Mouse (Mus musculus) forebrain, embryonic 14.5 days (tissue): ENCODE measurements around the gene Krt13. TPM values are rescaled to one million over a fixed set of nuclear protein-coding genes. Genes with fewer than 3 reads are reported as not detected.
A peak's percentile ranks its signal among the peaks of the same experiment; 100 is the strongest.

Source experiments
- ATAC-seq: fragments of 200-750 bp; cut with Nextera tagmentation; 2 replicates; pipeline ENCODE4 v1.8.0; 2017; ENCODE audit warnings: mild to moderate bottlenecking, moderate library complexity
- DNase-seq: peaks from one replicate; pipeline ENCODE4 v3.0.0-alpha.2; 2015; ENCODE audit warnings: low spot score
- H3K27ac ChIP-seq: fragments of 300-500 bp; sonication (generic); 2 replicates; pipeline ENCODE4 v1.5.1; 2014; ENCODE audit warnings: low read depth, mild to moderate bottlenecking, control low read depth, low read length, moderate library complexity
- H3K27me3 ChIP-seq: fragments of 300-500 bp; sonication (generic); replicated peaks from 2 replicates; pipeline ENCODE4 v1.6.1; 2014; ENCODE audit warnings: low read length, control low read depth, mixed read lengths; ENCODE audit not compliant: control insufficient read depth, insufficient read depth
- H3K36me3 ChIP-seq: fragments of 300-500 bp; sonication (generic); 2 replicates; pipeline ENCODE4 v1.6.1; 2014; ENCODE audit warnings: low read length, control low read depth; ENCODE audit not compliant: control insufficient read depth, insufficient read depth
- H3K4me1 ChIP-seq: fragments of 300-500 bp; sonication (generic); 2 replicates; pipeline ENCODE4 v1.6.1; 2014; ENCODE audit warnings: antibody characterized with exemption, low read length, control low read depth; ENCODE audit not compliant: control insufficient read depth, insufficient read depth
- H3K4me2 ChIP-seq: fragments of 300-500 bp; sonication (generic); 2 replicates; pipeline ENCODE4 v1.6.1; 2014; ENCODE audit warnings: mild to moderate bottlenecking, control low read depth, low read length
- H3K4me3 ChIP-seq: fragments of 300-500 bp; sonication (generic); 2 replicates; pipeline ENCODE4 v1.5.1; 2014; ENCODE audit warnings: low read depth, low read length, control low read depth
- H3K9ac ChIP-seq: fragments of 300-500 bp; sonication (generic); 2 replicates; pipeline ENCODE4 v1.6.1; 2014; ENCODE audit warnings: mild to moderate bottlenecking, low read length, control low read depth, moderate library complexity
- H3K9me3 ChIP-seq: fragments of 300-500 bp; sonication (generic); replicated peaks from 2 replicates; pipeline ENCODE4 v1.6.1; 2016; ENCODE audit warnings: low read length, control low read depth, mixed read lengths; ENCODE audit not compliant: control insufficient read depth
- WGBS: fragments of 180-500 bp; shearing (Covaris S2); extraction: QIAGEN DNeasy Blood & Tissue Kit; methylation state at CpG from one replicate; pipeline ENCODE4 v1.1.7; 2014; 5-methylcytosine and 5-hydroxymethylcytosine counted together
- polyA plus RNA-seq: library from polyadenylated mRNA; unstranded; fragments of >200 nt; fragmentation: Nextera tagmentation; extraction: Ambion mirVana; gene quantifications from 2 replicates; pipeline ENCODE4 v1.2.1, GENCODE M21; 2014

The Krt13 gene
- polyA plus RNA-seq = not detected in 2 replicates

- Histone ChIP-seq H3K4me2 (no peak within 1 kb of the TSS), H3K4me1 (no peaks in the 10 kb centered on the region), H3K4me3 (no peak within 1 kb of the TSS), H3K27me3 (no peaks in the 10 kb centered on the region), H3K27ac (no peak within 1 kb of the TSS), H3K9me3 (no peaks in the 10 kb centered on the region), H3K36me3 (no peaks in the 10 kb centered on the region), H3K9ac (no peak within 1 kb of the TSS)
- 81% methylated on average over 3 of the region's 3 CpGs for WGBS
- DNase-seq (no peak), ATAC-seq (no peak)
Observed at GRCm38 (mm10) chr11:100121466-100121865, at the start of gene Krt13. TSS of gene Krt13 (minus strand) at chr11:100121566.

DNA sequence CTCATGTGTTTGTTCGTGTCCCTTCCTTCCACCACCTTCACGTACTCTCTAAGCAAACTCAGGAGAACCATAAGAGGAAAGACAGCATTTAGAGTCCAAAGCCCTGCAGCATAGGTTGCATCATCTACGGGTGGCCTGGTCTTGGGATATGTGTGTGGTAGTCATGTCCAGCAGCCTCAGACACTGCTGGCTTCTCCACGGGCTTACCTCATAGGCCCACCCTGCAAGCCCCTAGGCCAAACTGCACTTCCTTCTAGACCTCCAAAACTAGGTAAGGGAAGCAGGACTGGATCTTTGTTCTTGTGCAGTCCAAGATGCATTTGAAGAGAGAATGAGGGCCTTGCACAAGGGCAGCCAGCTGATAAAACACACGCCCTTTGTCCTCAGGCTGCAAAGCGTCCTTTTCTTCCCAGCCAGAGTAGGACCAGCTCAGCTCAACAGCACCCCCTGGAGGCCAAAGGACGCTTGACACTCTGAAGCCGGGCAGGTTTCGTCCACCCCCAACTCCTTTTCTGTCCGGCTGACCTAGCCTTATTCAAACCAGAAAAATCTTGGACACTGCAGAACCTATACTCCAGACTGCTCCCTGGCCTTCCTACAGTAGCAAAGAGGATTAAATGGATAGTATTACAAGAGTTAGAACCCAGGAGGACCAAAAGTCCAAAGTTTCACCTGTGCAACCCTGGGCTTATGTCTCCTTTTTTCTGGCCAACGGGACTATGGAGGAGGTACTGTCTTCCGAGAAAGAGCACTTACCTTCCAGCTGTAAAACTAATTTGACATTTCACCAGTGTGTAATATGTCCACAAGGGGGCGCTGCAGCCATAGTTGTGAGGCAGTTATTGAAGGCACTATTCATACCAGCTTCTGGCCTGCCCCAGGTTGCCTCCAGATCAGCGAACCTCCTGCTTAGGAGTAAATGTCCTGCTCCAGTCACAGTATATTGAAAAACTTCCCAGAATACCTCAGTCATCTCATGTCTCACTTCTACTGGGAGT lies 47.7 kb upstream of the Krt13 start:
- WGBS = 28% methylated on average over 14 of the region's 14 CpGs
- Histone ChIP-seq H3K36me3 (no peaks in the 10 kb centered on the region), H3K4me3 (no peak overlapping the region), H3K27me3 (no peaks in the 10 kb centered on the region), H3K4me1 (no peaks in the 10 kb centered on the region), H3K9ac (no peak overlapping the region), H3K4me2 (no peak overlapping the region), H3K27ac (no peak overlapping the region), H3K9me3 (no peaks in the 10 kb centered on the region)
- DNase-seq (peak; percentile 72), ATAC-seq (0 out of 2 replicates have a peak, but pooled peaks have one; percentile 26)

DNA sequence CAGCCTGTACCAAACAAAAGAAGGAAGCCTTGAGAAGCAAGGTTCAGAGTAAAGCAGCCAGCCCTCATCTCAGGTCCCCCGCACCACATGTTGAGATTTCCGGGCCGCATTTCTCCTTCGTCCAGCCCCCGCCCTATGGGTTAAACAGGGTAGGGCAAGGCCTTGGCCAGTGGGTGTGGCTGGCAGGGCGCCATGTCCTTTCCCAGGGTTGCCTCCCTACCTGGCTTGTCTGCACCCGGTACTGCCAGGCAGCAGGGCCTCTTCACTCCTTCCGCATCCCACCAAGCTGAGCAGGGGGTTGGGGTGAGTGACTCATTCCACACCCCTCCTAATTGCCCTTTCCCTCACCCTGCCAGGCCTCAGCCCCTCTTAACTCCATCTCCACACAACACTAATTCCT lies 46.7 kb upstream of the Krt13 start:
- DNase-seq = no peak
- Histone ChIP-seq H3K4me2 (no peak overlapping the region), H3K9me3 (no peaks in the 10 kb centered on the region), H3K27ac (no peak overlapping the region), H3K9ac (no peak overlapping the region), H3K36me3 (no peaks in the 10 kb centered on the region), H3K4me1 (no peaks in the 10 kb centered on the region), H3K4me3 (no peak overlapping the region), H3K27me3 (no peaks in the 10 kb centered on the region)
- no peak for ATAC-seq
- WGBS = 87% methylated on average over 8 of the region's 8 CpGs

GRCm38 (mm10) chr11:100164392-100164791 lies 43.0 kb upstream of the Krt13 start:
- Histone ChIP-seq H3K9ac (no peak overlapping the region), H3K4me1 (no peaks in the 10 kb centered on the region), H3K27ac (no peak overlapping the region), H3K36me3 (no peaks in the 10 kb centered on the region), H3K4me3 (no peak overlapping the region), H3K4me2 (no peak overlapping the region), H3K9me3 (no peaks in the 10 kb centered on the region), H3K27me3 (no peaks in the 10 kb centered on the region)
- ATAC-seq = no peak
- no peak for DNase-seq
- WGBS = 78% methylated on average over 7 of the region's 7 CpGs

GRCm38 (mm10) chr11:100157908-100158477 lies 36.6 kb upstream of the Krt13 start:
- Histone ChIP-seq H3K4me2 (no peak overlapping the region), H3K9me3 (no peaks in the 10 kb centered on the region), H3K9ac (no peak overlapping the region), H3K27ac (no peak overlapping the region), H3K4me3 (no peak overlapping the region), H3K4me1 (no peaks in the 10 kb centered on the region), H3K36me3 (no peaks in the 10 kb centered on the region), H3K27me3 (no peaks in the 10 kb centered on the region)
- no peak for DNase-seq
- WGBS = 56% methylated on average over 6 of the region's 6 CpGs
- ATAC-seq = no peak

DNA sequence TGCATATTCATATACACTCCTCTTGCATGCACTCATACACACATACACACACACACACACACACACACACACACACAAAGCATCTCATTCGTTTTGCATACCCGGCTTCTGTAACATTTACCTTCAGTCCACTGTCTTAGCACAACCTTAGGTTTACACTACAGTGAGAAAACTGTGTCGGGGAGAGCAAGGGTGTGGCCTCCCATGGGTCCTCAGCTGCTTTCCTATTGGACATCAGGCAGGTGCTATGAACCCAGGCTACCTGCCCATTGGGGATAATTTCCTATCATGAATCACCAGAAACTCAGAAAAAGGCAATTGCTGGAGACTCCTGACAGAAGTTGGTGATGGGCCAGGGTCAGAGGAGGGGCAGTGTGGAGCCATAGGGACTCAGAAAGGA lies 36.0 kb upstream of the Krt13 start:
- H3K4me3 ChIP-seq = no peak overlapping the region
- DNase-seq (no peak), ATAC-seq (no peak)
- no peak overlapping the region for H3K9ac ChIP-seq
- no peaks in the 10 kb centered on the region for H3K36me3 ChIP-seq
- no peaks in the 10 kb centered on the region for H3K27me3 ChIP-seq
- H3K27ac ChIP-seq = no peak overlapping the region
- no peak overlapping the region for H3K4me2 ChIP-seq
- WGBS = 81% methylated on average over 3 of the region's 3 CpGs
- H3K9me3 ChIP-seq = no peaks in the 10 kb centered on the region
- no peaks in the 10 kb centered on the region for H3K4me1 ChIP-seq

DNA sequence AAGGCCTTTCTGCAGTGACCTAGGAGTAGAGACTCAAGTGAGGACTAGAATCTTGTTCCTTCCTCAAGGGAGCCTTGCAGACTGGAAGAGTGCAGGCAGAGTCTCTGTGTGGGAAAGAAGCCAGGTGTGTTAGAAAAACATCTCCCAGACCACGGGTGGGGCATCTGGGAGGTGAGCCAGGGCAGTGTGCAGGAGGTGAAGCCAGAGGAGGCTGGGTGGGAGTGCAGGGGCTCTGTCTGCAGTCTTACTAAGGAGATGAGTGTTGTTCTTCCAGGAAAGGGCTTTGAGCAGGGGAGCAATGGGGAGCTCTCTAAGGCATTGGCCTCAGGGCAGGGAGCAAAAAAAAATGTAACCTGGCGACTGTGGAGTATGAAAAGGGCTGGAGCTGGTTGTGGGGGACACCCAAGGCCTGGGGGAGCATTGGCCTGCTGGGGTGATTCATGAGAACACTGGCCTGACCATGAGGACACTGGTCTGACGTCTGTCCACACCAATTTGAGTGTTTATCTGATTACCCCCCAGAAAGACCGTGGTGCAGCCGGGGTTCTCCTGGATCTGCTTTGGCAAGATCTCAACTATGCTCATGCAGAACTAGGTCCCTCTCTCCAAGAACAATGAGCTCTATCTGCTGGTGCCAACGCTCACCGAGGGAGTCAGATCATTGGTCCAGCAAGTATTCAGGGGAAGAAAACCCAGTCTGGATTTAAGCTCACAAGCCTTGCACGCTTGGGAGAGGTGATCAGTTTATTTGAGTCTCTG lies 34.3 kb upstream of the Krt13 start:
- no peaks in the 10 kb centered on the region for H3K27me3 ChIP-seq
- H3K4me1 ChIP-seq = no peaks in the 10 kb centered on the region
- 75% methylated on average over 8 of the region's 8 CpGs for WGBS

GRCm38 (mm10) chr11:100148615-100149330 lies 27.4 kb upstream of the Krt13 start, which contains the start of gene Krt19:
TSS of gene Krt19 (minus strand) at chr11:100148665.
- 46% methylated on average over 9 of the region's 9 CpGs for WGBS
- Histone ChIP-seq H3K9me3 (no peaks in the 10 kb centered on the region), H3K4me1 (no peaks in the 10 kb centered on the region; the same call in 1 of the 2 replicates), H3K4me2 (no peak within 1 kb of the TSS), H3K36me3 (no peaks in the 10 kb centered on the region), H3K27me3 (peaks cover 23% of the 10 kb centered on the region), H3K4me3 (no peak within 1 kb of the TSS), H3K9ac (no peak within 1 kb of the TSS), H3K27ac (no peak within 1 kb of the TSS)
- no peak for DNase-seq
- ATAC-seq = no peak

More for the DNA sequence above, 34.3 kb upstream of the Krt13 start:
- Histone ChIP-seq H3K9me3 (no peaks in the 10 kb centered on the region), H3K4me3 (no peak overlapping the region), H3K36me3 (no peaks in the 10 kb centered on the region), H3K9ac (no peak overlapping the region), H3K27ac (no peak overlapping the region), H3K4me2 (no peak overlapping the region)
- DNase-seq (no peak), ATAC-seq (no peak)
